Mouse (Mus musculus): ENCODE measurements around the gene Cox6a1.

DNA sequence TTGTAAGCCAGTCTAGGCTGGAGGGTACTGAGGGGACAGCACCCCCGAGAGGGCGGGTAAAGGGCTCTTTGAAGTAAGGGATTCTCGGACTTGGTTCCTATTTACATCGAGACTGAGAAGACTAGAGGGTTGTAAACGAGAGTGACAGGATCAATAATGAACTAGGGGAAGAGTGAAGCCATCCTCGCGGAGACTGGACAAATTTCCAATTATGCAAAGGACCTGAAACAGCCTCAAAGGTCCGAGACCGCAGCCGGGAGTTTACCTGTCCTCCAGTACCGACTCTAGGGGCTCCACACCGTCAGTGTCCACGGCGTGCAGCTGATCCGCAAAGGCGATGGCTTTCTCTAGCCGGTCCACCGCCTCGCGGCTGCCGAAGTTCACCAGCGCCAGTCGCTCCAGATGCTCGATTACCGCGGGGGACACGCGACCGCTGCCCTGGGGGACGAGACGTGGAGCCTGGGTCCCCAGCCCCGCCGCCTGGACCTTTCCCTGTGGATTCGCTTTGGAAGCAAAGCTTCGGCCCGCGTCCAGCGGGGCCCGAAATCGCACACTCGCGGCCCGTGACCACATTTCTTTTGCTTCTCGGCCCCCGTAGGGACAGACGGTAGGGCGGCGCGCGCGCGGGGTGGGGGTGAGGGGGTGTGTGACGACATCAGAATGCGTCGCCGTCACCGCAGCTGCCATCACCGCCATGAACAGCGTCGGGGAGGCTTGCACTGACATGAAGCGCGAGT is 8.0 kb downstream of the Cox6a1 start, which contains the start of the genes Gatc and Triap1:
- TF ChIP-seq CTCF (IDR thresholded peaks at IDR 0.05; ENCODE audit: borderline replicate concordance, insufficient read depth, low read length): no peak
- peak; percentile 81 for TF ChIP-seq POLR2A (IDR thresholded peaks at IDR 0.05; ENCODE audit: low read depth, low read length)
